Mouse (Mus musculus) heart, adult 2 months (tissue): ENCODE results near the gene Gm20388. TPM values are rescaled to one million over a fixed set of nuclear protein-coding genes. Genes with fewer than 3 reads are reported as not detected.

Source experiments
- DNase-seq, 2 experiments: peaks; one replicate each; pipeline ENCODE4 v3.0.0; 2021
- H3K27ac ChIP-seq: fragments of 200-600 bp; 2 replicates; pipeline ENCODE4 v1.8.1; 2022
- H3K27me3 ChIP-seq: fragments of 200-500 bp; 2 replicates; pipeline ENCODE4 v1.6.1; 2012; ENCODE audit warnings: mild to moderate bottlenecking, low read length, inconsistent platforms, mixed read lengths; ENCODE audit not compliant: control insufficient read depth, insufficient read depth
- H3K36me3 ChIP-seq: fragments of 200-500 bp; 2 replicates; pipeline ENCODE4 v1.6.1; 2012; ENCODE audit warnings: low read length, inconsistent platforms; ENCODE audit not compliant: control insufficient read depth, insufficient read depth
- H3K4me1 ChIP-seq: fragments of 200-500 bp; 2 replicates; pipeline ENCODE4 v1.6.1; 2011; ENCODE audit warnings: low read length; ENCODE audit not compliant: control insufficient read depth, insufficient read depth
- H3K4me3 ChIP-seq: fragments of 200-600 bp; 2 replicates; pipeline ENCODE4 v1.8.1; 2022
- H3K79me2 ChIP-seq: fragments of 200-500 bp; replicated peaks from 2 replicates; pipeline ENCODE4 v1.6.1; 2012; ENCODE audit warnings: mild to moderate bottlenecking, inconsistent platforms, low read length, moderate library complexity, mixed read lengths; ENCODE audit not compliant: control insufficient read depth, insufficient read depth
- H3K9ac ChIP-seq: fragments of 200-500 bp; 2 replicates; pipeline ENCODE4 v1.6.1; 2012; ENCODE audit warnings: low read depth, mild to moderate bottlenecking, control low read depth, inconsistent platforms, low read length, mixed read lengths
- CTCF ChIP-seq: fragments of 200-600 bp; IDR thresholded peaks from 2 replicates; pipeline ENCODE4 v1.8.1; 2022; ENCODE audit warnings: antibody characterized with exemption, mild to moderate bottlenecking, moderate library complexity
- EP300 ChIP-seq: fragments of 200-500 bp; IDR thresholded peaks from 2 replicates; pipeline ENCODE4 v1.6.1; 2011; ENCODE audit warnings: low read depth, low read length, control low read depth; ENCODE audit not compliant: insufficient read depth
- POLR2A ChIP-seq: fragments of 200-500 bp; IDR thresholded peaks from 2 replicates; pipeline ENCODE4 v1.6.1; 2011; ENCODE audit warnings: mild to moderate bottlenecking, low read depth, low read length, control low read depth; ENCODE audit not compliant: insufficient read depth
- WGBS: fragments of 180-500 bp; shearing (Covaris S2); methylation state at CpG from one replicate; pipeline ENCODE4 v1.1.7; 2018; 5-methylcytosine and 5-hydroxymethylcytosine counted together
- intact Hi-C: fragments of 180-260 bp; cut with DNase I; formaldehyde crosslinking; loops from one replicate; pipeline ENCODE4 v1.15.1; 2025
- polyA plus RNA-seq: library from polyadenylated mRNA; depleted of rRNA; stranded (reverse); fragments of >200 nt; gene quantifications from 2 replicates; pipeline ENCODE4 v1.2.3, GENCODE M21; 2012
- total RNA-seq, 2 experiments: library from RNA; stranded (reverse); gene quantifications; 2 replicates each; pipeline ENCODE4 v1.2.3; 2021

Gene Gm20388
- total and polyA plus RNA-seq, 3 experiments = 1.8 to 32.3 TPM; not detected in 1

GRCm38 (mm10) chr8:120181861-120182414, 271.3 kb downstream of the Gm20388 start:
- no peak for DNase-seq
- intact Hi-C loops = loop anchor here (2.0 kb wide), 2 partner anchors 29 to 181 kb away; no protein-coding TSS in a partner anchor
- TF ChIP-seq EP300 = no peak
- peak; percentile 32 for TF ChIP-seq CTCF
- H3K9ac ChIP-seq = no peak overlapping the region
- no peaks in the 10 kb centered on the region for H3K36me3 ChIP-seq
- H3K27me3 ChIP-seq = no peaks in the 10 kb centered on the region
- no peak overlapping the region for H3K27ac ChIP-seq
- peaks cover 21% of the 10 kb centered on the region for H3K4me1 ChIP-seq
- 64% methylated on average over 4 of the region's 4 CpGs for WGBS
- H3K79me2 ChIP-seq = no peaks in the 10 kb centered on the region
- H3K4me3 ChIP-seq = no peak overlapping the region

GRCm38 (mm10) chr8:120184366-120184765, 273.7 kb downstream of the Gm20388 start:
- peaks cover 37% of the 10 kb centered on the region for H3K4me1 ChIP-seq
- H3K36me3 ChIP-seq = no peaks in the 10 kb centered on the region
- TF ChIP-seq EP300 (no peak), POLR2A (no peak), CTCF (no peak)
- intact Hi-C loops = no loop called here
- 47% methylated on average over 9 of the region's 9 CpGs for WGBS
- H3K9ac ChIP-seq = no peak overlapping the region
- H3K4me3 ChIP-seq = no peak overlapping the region
- no peaks in the 10 kb centered on the region for H3K27me3 ChIP-seq
- peak; percentile 45 to 46 for DNase-seq
- H3K79me2 ChIP-seq = no peaks in the 10 kb centered on the region
- H3K27ac ChIP-seq = no peak overlapping the region

GRCm38 (mm10) chr8:120184850-120185792, 274.5 kb downstream of the Gm20388 start:
- Histone ChIP-seq H3K27ac (peak overlapping the region; percentile 36), H3K9ac (no peak overlapping the region), H3K4me3 (no peak overlapping the region), H3K4me1 (peaks cover 40% of the 10 kb centered on the region), H3K79me2 (no peaks in the 10 kb centered on the region), H3K27me3 (no peaks in the 10 kb centered on the region), H3K36me3 (no peaks in the 10 kb centered on the region)
- WGBS = 29% methylated on average over 17 of the region's 17 CpGs
- intact Hi-C loops = loop anchor here (5.0 kb wide), 1 partner anchor 302 kb away; no protein-coding TSS in a partner anchor
- DNase-seq = peak; percentile 58 to 63
- TF ChIP-seq CTCF = no peak
- TF ChIP-seq EP300 = no peak
- no peak for TF ChIP-seq POLR2A

GRCm38 (mm10) chr8:120186454-120186853, 275.8 kb downstream of the Gm20388 start:
- H3K27me3 ChIP-seq = no peaks in the 10 kb centered on the region
- H3K4me3 ChIP-seq = no peak overlapping the region
- H3K27ac ChIP-seq = peak overlapping the region; percentile 72
- no peaks in the 10 kb centered on the region for H3K36me3 ChIP-seq
- peak; percentile 75 to 84 for DNase-seq
- intact Hi-C loops = loop anchor here (5.0 kb wide), 1 partner anchor 301 kb away; no protein-coding TSS in a partner anchor
- WGBS = 11% methylated on average over 8 of the region's 8 CpGs
- TF ChIP-seq EP300 (peak; percentile 30; the same call in 1 of the 2 replicates), CTCF (no peak), POLR2A (no peak)
- H3K4me1 ChIP-seq = peaks cover 43% of the 10 kb centered on the region
- H3K79me2 ChIP-seq = no peaks in the 10 kb centered on the region
- H3K9ac ChIP-seq = peak overlapping the region; percentile 31

GRCm38 (mm10) chr8:120188510-120188909, 277.9 kb downstream of the Gm20388 start:
- Histone ChIP-seq H3K4me1 (peaks cover 44% of the 10 kb centered on the region), H3K4me3 (no peak overlapping the region), H3K9ac (no peak overlapping the region), H3K27ac (peak overlapping the region; percentile 49), H3K36me3 (no peaks in the 10 kb centered on the region), H3K79me2 (no peaks in the 10 kb centered on the region), H3K27me3 (no peaks in the 10 kb centered on the region)
- intact Hi-C loops = loop anchor here (5.0 kb wide), 1 partner anchor 299 kb away; no protein-coding TSS in a partner anchor
- WGBS = 56% methylated on average over 6 of the region's 6 CpGs
- TF ChIP-seq CTCF = no peak
- peak; percentile 91; the same call in 1 of the 2 replicates for TF ChIP-seq EP300
- DNase-seq = peak; percentile 89 to 91

- Histone ChIP-seq H3K4me1 (peaks cover 42% of the 10 kb centered on the region), H3K27me3 (no peaks in the 10 kb centered on the region), H3K79me2 (no peaks in the 10 kb centered on the region), H3K36me3 (no peaks in the 10 kb centered on the region), H3K9ac (no peak overlapping the region), H3K4me3 (no peak overlapping the region), H3K27ac (no peak overlapping the region; the same call in 1 of the 2 replicates)
- 54% methylated on average over 6 of the region's 6 CpGs for WGBS
- no peak for DNase-seq
- intact Hi-C loops = loop anchor here (5.0 kb wide), 1 partner anchor 298 kb away; no protein-coding TSS in a partner anchor
- TF ChIP-seq CTCF = no peak
- no peak for TF ChIP-seq POLR2A
- no peak for TF ChIP-seq EP300
Measured at GRCm38 (mm10) chr8:120189440-120189839, 278.8 kb downstream of the Gm20388 start.
